Mouse (Mus musculus) bone marrow macrophage, adult 2 months (primary cell): ENCODE data around the gene Hoxd8.

ENCODE experiments used
- CTCF ChIP-seq: IDR thresholded peaks from 2 replicates; pipeline ENCODE4 v1.5.1; 2012; ENCODE audit warnings: low read depth, mild to moderate bottlenecking, low read length, moderate library complexity
- POLR2A ChIP-seq: IDR thresholded peaks from 2 replicates; pipeline ENCODE4 v1.6.1; 2012; ENCODE audit warnings: mild to moderate bottlenecking, low read depth, low read length, borderline replicate concordance

GRCm38 (mm10) chr2:74724244-74725015 is 20.0 kb downstream of the Hoxd8 start:
- TF ChIP-seq CTCF (no peak), POLR2A (no peak)
